Mouse (Mus musculus): Measurements from ENCODE around the gene Sfmbt2. TPM values are rescaled to one million over a fixed set of nuclear protein-coding genes. Genes with fewer than 3 reads are reported as not detected.

The Sfmbt2 gene
- polyA plus RNA-seq, 1 experiment from 2014 or later, result 2.6 TPM

DNA sequence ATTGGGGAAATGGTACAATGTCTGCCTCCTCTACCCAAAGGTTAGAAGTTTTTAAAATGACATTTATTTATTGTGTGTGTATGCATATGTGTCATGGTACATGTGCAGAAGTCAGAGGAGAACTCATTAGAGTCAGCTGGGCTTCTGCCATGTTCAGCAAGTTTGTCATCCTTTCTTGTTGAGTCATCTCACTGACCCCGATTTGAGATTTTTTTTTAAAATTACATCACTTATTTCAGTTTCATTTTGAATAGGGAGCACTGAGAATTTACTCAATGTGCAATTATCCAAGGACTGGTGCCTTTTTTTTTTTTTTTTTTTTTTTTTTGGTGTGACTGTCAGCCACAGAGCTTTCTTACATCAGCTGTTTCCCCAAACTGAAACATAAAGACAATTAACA is 19.2 kb upstream of the Sfmbt2 start:
- no peaks in the 10 kb centered on the region for H3K36me3 ChIP-seq
- 78% methylated on average over 1 of the region's 1 CpGs for WGBS
- no peaks in the 10 kb centered on the region for H3K9me3 ChIP-seq (replicated peaks)
- no peak overlapping the region for H3K4me2 ChIP-seq (replicated peaks)
- no peak for ATAC-seq (ENCODE audit: low FRiP score)
- H3K4me1 ChIP-seq, result no peaks in the 10 kb centered on the region
- H3K9ac ChIP-seq, result no peak overlapping the region
- no peak overlapping the region for H3K27ac ChIP-seq
- no peak overlapping the region for H3K4me3 ChIP-seq
- H3K27me3 ChIP-seq, result no peaks in the 10 kb centered on the region

DNA sequence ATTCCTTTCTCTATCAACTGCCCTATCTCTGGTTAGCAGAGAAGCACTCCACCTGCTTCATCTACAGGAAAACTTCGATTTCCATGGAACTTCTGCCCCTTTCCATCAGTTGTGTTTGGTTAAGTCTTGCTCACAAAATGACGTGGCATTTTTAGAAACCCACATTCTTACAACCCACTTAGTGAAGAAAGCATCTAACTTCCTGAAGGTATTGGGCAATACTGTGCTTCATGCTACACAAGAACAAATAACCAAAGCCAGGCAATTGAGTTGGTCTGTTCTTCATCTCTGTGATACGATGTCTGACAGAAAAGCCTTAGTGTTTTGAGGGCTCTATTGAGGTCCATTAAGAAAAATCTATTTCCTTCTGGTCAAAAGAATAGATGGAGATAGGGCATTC is 17.4 kb upstream of the Sfmbt2 start:
- WGBS, result 85% methylated on average over 3 of the region's 3 CpGs
- no peaks in the 10 kb centered on the region for H3K9me3 ChIP-seq (replicated peaks)
- no peak for ATAC-seq (ENCODE audit: low FRiP score)
- H3K4me1 ChIP-seq, result no peaks in the 10 kb centered on the region
- no peak overlapping the region for H3K4me2 ChIP-seq (replicated peaks)
- H3K27me3 ChIP-seq, result no peaks in the 10 kb centered on the region
- no peak overlapping the region for H3K9ac ChIP-seq
- no peak overlapping the region for H3K4me3 ChIP-seq
- no peak overlapping the region for H3K27ac ChIP-seq
- no peaks in the 10 kb centered on the region for H3K36me3 ChIP-seq

GRCm38 (mm10) chr2:10353889-10354288 is 16.4 kb upstream of the Sfmbt2 start:
- H3K27me3 ChIP-seq, result no peaks in the 10 kb centered on the region
- no peaks in the 10 kb centered on the region for H3K36me3 ChIP-seq
- no peak overlapping the region for H3K4me3 ChIP-seq
- no peaks in the 10 kb centered on the region for H3K9me3 ChIP-seq (replicated peaks)
- no peak overlapping the region for H3K27ac ChIP-seq
- H3K4me1 ChIP-seq, result no peaks in the 10 kb centered on the region
- ATAC-seq (ENCODE audit: low FRiP score), result no peak
- no peak overlapping the region for H3K4me2 ChIP-seq (replicated peaks)
- H3K9ac ChIP-seq, result no peak overlapping the region
- 45% methylated on average over 4 of the region's 4 CpGs for WGBS

- Histone ChIP-seq H3K4me2 (replicated peaks) (no peak overlapping the region), H3K4me1 (no peaks in the 10 kb centered on the region), H3K9me3 (replicated peaks) (no peaks in the 10 kb centered on the region), H3K27me3 (0 out of 2 replicates have a peak, but pooled peaks cover 3% of the 10 kb centered on the region), H3K36me3 (no peaks in the 10 kb centered on the region), H3K9ac (no peak overlapping the region), H3K4me3 (no peak overlapping the region), H3K27ac (no peak overlapping the region)
- 91% methylated on average over 2 of the region's 2 CpGs for WGBS
- no peak for ATAC-seq (ENCODE audit: low FRiP score)
Observed at GRCm38 (mm10) chr2:10359861-10360260, 10.4 kb upstream of the Sfmbt2 start.

GRCm38 (mm10) chr2:10365081-10365480 is 5.2 kb upstream of the Sfmbt2 start:
- Histone ChIP-seq H3K9me3 (replicated peaks) (no peaks in the 10 kb centered on the region), H3K27ac (no peak overlapping the region), H3K4me3 (no peak overlapping the region), H3K9ac (no peak overlapping the region), H3K27me3 (peaks cover 38% of the 10 kb centered on the region), H3K4me1 (no peaks in the 10 kb centered on the region), H3K36me3 (no peaks in the 10 kb centered on the region), H3K4me2 (replicated peaks) (no peak overlapping the region)
- ATAC-seq (ENCODE audit: low FRiP score), result no peak
- 91% methylated on average over 6 of the region's 6 CpGs for WGBS

GRCm38 (mm10) chr2:10366284-10366683 is 4.0 kb upstream of the Sfmbt2 start:
- Histone ChIP-seq H3K4me1 (no peaks in the 10 kb centered on the region), H3K27me3 (peaks cover 50% of the 10 kb centered on the region), H3K4me2 (replicated peaks) (no peak overlapping the region), H3K9me3 (replicated peaks) (no peaks in the 10 kb centered on the region), H3K27ac (no peak overlapping the region), H3K36me3 (no peaks in the 10 kb centered on the region), H3K9ac (no peak overlapping the region), H3K4me3 (no peak overlapping the region)
- 28% methylated on average over 2 of the region's 2 CpGs for WGBS
- ATAC-seq (ENCODE audit: low FRiP score), result no peak

DNA sequence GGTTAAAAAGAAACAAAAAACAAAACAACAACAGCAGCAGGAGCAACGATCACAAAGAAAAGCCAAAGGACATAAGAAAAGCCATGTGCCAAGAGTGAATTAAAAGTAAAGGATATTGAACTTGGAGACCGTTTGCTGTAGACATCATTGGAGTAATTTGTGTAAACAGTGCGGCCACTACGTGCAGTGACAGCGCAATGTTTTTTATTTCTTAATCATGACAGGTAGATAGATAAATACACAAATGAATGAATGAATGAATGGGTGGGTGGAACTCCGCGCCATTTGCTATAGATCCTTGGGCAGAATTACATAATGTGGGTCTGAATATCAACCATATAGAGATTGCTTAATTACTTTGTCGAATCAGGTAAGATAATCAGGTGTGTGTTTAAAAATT is 634 bp upstream of the Sfmbt2 start:
- Histone ChIP-seq H3K36me3 (no peaks in the 10 kb centered on the region), H3K4me1 (peaks cover 13% of the 10 kb centered on the region), H3K4me3 (no peak overlapping the region), H3K9me3 (replicated peaks) (no peaks in the 10 kb centered on the region), H3K9ac (no peak overlapping the region), H3K27ac (no peak overlapping the region), H3K27me3 (peaks cover 68% of the 10 kb centered on the region), H3K4me2 (replicated peaks) (no peak overlapping the region)
- 4% methylated on average over 8 of the region's 8 CpGs for WGBS
- no peak for ATAC-seq (ENCODE audit: low FRiP score)

DNA sequence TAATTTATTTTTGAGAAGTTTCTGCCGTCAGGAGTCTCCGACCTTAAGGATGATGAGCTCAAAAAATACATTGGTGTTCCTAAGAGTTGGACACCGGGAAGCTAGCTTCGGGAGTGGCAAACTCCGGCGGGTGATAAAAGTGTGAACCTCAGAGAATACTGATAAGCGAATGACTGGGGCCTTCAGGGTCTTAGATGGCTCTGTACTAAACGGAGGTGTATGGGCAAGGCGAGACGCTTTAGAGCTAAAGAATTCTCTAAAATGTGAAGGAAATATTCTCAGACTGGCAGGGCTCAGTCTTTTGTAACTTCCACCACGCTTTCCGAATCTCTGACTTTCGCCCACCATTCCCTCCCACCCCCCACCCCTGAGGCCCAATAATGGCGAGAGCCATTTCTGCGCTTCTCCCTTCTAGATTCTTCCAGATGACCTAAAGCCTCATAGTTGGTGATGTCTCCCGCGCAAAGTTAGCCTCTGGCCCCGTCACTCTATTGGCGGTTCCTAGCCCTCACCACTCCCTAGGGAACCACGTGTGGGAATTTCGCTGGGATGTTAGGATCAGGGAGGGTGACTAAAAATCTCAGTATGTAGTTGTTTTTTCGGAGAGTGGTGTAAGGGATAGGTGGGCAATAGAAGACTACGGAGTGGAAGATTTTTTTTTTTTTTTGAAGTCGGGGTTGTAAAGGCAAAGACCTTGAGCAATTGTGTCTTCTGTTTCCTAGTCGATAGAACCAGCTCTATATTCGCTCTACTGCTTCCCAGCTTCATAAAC is 563 bp downstream of the Sfmbt2 start:
- no peak overlapping the region for H3K4me2 ChIP-seq (replicated peaks)
- H3K27ac ChIP-seq, result no peak overlapping the region
- no peak overlapping the region for H3K9ac ChIP-seq
- peaks cover 76% of the 10 kb centered on the region for H3K27me3 ChIP-seq
- WGBS, result 1% methylated on average over 26 of the region's 26 CpGs
- no peak for ATAC-seq (ENCODE audit: low FRiP score)
- H3K4me3 ChIP-seq, result no peak overlapping the region
- H3K9me3 ChIP-seq (replicated peaks), result no peaks in the 10 kb centered on the region
- peaks cover 13% of the 10 kb centered on the region for H3K4me1 ChIP-seq
- H3K36me3 ChIP-seq, result no peaks in the 10 kb centered on the region

GRCm38 (mm10) chr2:10371459-10371817 is 1.1 kb downstream of the Sfmbt2 start:
- no peak for ATAC-seq (ENCODE audit: low FRiP score)
- WGBS, result under 1% methylated on average over 16 of the region's 16 CpGs
- Histone ChIP-seq H3K4me1 (peaks cover 13% of the 10 kb centered on the region), H3K27me3 (peaks cover 81% of the 10 kb centered on the region), H3K9me3 (replicated peaks) (no peaks in the 10 kb centered on the region), H3K4me2 (replicated peaks) (no peak overlapping the region), H3K36me3 (no peaks in the 10 kb centered on the region), H3K27ac (no peak overlapping the region), H3K9ac (no peak overlapping the region), H3K4me3 (no peak overlapping the region; the same call in 1 of the 2 replicates)

DNA sequence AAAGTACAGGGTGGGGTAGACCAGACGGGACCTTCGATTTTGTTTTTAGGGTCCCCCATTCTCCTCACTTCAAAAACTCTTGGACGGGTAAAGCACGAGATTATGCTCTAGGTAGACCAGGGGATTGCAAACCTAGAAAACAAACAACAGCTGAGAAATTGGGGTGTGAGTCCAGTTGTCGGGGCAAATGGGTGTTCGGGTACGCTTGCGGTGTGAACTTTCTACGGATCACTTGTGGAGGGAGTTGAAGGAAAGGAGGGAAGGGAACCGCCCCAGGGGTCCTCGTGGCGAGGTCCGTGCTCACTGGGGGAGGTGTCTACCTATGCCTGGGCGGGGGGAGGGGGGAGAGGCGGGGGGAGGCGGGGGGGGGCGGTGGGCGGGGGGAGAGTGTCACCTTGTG is 1.6 kb downstream of the Sfmbt2 start:
- H3K9me3 ChIP-seq (replicated peaks), result no peaks in the 10 kb centered on the region
- peaks cover 77% of the 10 kb centered on the region for H3K27me3 ChIP-seq
- peaks cover 13% of the 10 kb centered on the region for H3K4me1 ChIP-seq
- H3K36me3 ChIP-seq, result no peaks in the 10 kb centered on the region
- ATAC-seq (ENCODE audit: low FRiP score), result no peak
- H3K9ac ChIP-seq, result peak overlapping the region; percentile 59
- peak overlapping the region; percentile 55 for H3K4me3 ChIP-seq
- H3K27ac ChIP-seq, result no peak overlapping the region
- H3K4me2 ChIP-seq (replicated peaks), result peak overlapping the region; percentile 97
- under 1% methylated on average over 9 of the region's 18 CpGs for WGBS

- no peaks in the 10 kb centered on the region for H3K9me3 ChIP-seq (replicated peaks)
- peak overlapping the region; percentile 97 for H3K4me2 ChIP-seq (replicated peaks)
- WGBS, result under 1% methylated on average over 31 of the region's 31 CpGs
- H3K36me3 ChIP-seq, result no peaks in the 10 kb centered on the region
- ATAC-seq (ENCODE audit: low FRiP score), result peak; percentile 73
- H3K27me3 ChIP-seq, result peaks cover 73% of the 10 kb centered on the region
- H3K4me3 ChIP-seq, result peak overlapping the region; percentile 55
- H3K27ac ChIP-seq, result no peak overlapping the region
- peak overlapping the region; percentile 59 for H3K9ac ChIP-seq
- H3K4me1 ChIP-seq, result peaks cover 13% of the 10 kb centered on the region
Observed at GRCm38 (mm10) chr2:10372321-10372723, 2.0 kb downstream of the Sfmbt2 start.

DNA sequence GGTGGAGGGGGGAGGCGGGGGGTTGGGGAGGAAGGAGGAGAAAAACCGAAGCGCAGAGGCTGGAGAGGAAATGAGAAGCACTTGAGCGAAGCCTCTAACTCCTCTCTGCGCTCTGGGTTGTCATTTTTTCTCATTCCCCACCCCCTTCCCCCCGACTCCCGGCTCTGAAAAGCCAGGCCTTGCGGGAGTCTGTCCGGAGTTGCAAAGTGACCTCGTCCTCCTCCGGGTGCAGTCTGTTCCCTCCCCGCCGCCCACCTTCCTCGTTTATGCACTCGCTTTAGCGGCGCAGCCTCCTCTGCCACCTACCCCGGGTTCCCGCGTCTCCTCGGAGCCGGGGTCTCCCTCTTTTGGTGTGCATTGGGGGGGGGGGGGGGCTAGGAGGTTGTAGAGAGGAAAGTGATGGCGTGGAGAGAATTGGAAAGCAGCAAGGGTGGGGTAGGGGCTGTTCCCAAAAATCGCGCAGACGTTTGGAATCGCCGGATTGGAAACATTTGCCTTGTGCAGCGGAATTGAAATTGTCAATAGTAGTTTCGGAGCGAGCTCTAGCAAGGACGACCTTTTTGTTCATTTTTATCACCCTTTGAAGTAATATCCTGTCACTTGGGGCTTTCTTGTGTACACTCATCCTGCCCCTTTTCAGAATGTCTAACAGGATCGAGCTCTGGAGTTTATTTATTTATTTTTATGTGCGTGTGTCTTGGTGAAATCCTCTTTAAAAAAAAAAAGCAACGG is 2.6 kb downstream of the Sfmbt2 start:
- Histone ChIP-seq H3K4me1 (peaks cover 13% of the 10 kb centered on the region), H3K4me3 (peak overlapping the region; percentile 55), H3K27me3 (peaks cover 70% of the 10 kb centered on the region), H3K36me3 (no peaks in the 10 kb centered on the region), H3K9me3 (replicated peaks) (no peaks in the 10 kb centered on the region), H3K9ac (peak overlapping the region; percentile 49), H3K27ac (no peak overlapping the region), H3K4me2 (replicated peaks) (peak overlapping the region; percentile 97)
- WGBS, result 0% methylated on average over 35 of the region's 35 CpGs
- ATAC-seq (ENCODE audit: low FRiP score), result peak; percentile 10; the same call in 1 of the 2 replicates
